Mouse (Mus musculus): ENCODE results near the gene Dusp27.
"Not testable (repeated sequence)": the region's sequence is repeated elsewhere in the genome, so short reads cannot be mapped to it uniquely, and the experiment has no call there.

DNA sequence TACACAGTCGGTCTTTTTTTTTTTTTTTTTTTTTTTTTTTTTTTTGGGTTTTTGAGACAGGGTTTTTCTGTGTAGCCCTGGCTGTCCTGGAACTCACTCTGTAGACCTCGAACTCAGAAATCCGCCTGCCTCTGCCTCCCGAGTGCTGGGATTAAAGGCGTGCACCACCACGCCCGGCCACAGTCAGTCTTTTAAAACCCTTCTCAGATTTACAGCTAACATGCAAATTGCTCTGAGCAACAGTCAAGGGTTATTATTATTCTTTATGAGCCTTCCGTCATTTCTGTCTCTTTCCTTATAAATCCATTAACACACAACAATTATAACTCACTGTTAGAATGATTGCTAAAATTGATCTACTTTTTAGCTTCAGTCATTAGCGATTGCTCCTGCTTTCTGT is 14.1 kb upstream of the Dusp27 start:
- TF ChIP-seq EP300, CTCF (IDR thresholded peaks at IDR 0.05): not testable (repeated sequence)
